Comparison of ENCODE assay signal across 16 mouse cellular contexts in genomic region chr11:70541415-70541814, GRCm38 (mm10). TPM values are rescaled to one million over a fixed set of nuclear protein-coding genes. Genes with fewer than 3 reads are reported as not detected.
A peak's percentile ranks its signal among the peaks of the same experiment; 100 is the strongest.
DNase-seq lines count a peak whose midpoint lies in the region; ATAC-seq and TF ChIP-seq lines count a peak whose summit lies in the region.
"Had no signal": no experiment of that assay in that cellular context is flagged by ENCODE, and none has a peak within 500 bp of the region (broad histone marks: within the 10 kb centered on the region; RNA-seq: fewer than 3 reads in every experiment).

No protein-coding gene starts in this region.

- H3K27me3 ChIP-seq in heart, embryonic 14.5 days (ENCODE audit: control insufficient read depth, insufficient read depth, low read length) = no peaks in the 10 kb centered on the region
- H3K27me3 ChIP-seq in limb, embryonic 15.5 days = peaks cover 10% of the 10 kb centered on the region; the same call in 1 of the 2 replicates
- peaks cover 67% of the 10 kb centered on the region for H3K27me3 ChIP-seq in limb, embryonic 10.5 days (ENCODE audit: low read depth, poor library complexity, severe bottlenecking)
- no peaks in the 10 kb centered on the region for H3K27me3 ChIP-seq in embryonic facial prominence, embryonic 14.5 days (replicated peaks; ENCODE audit: control insufficient read depth, insufficient read depth, low read length)
- no peaks in the 10 kb centered on the region for H3K27me3 ChIP-seq in myocyte (ENCODE audit: control insufficient read depth, insufficient read depth, insufficient read length)
- H3K27me3 ChIP-seq in cerebellum, adult 2 months (ENCODE audit: control insufficient read depth, insufficient read depth, low read length) = no peaks in the 10 kb centered on the region
- H3K27me3 ChIP-seq: Patski had no signal

- peaks cover 7% of the 10 kb centered on the region; the same call in 1 of the 2 replicates for H3K36me3 ChIP-seq in heart, embryonic 14.5 days (ENCODE audit: control insufficient read depth, insufficient read depth, low read length)
- no peaks in the 10 kb centered on the region for H3K36me3 ChIP-seq in limb, embryonic 15.5 days
- no peaks in the 10 kb centered on the region for H3K36me3 ChIP-seq in limb, embryonic 10.5 days
- no peaks in the 10 kb centered on the region for H3K36me3 ChIP-seq in embryonic facial prominence, embryonic 14.5 days (ENCODE audit: control insufficient read depth, insufficient read depth, low read length)
- H3K36me3 ChIP-seq in myocyte (ENCODE audit: control insufficient read depth, insufficient read depth) = no peaks in the 10 kb centered on the region

- peaks cover 12 to 21% of the 10 kb centered on the region in 2 experiments for H3K4me1 ChIP-seq in heart, embryonic 14.5 days (ENCODE audit: control insufficient read depth in 2 of 2, insufficient read depth in 2 of 2, low read length in 2 of 2)
- H3K4me1 ChIP-seq in limb, embryonic 15.5 days = peaks cover 7% of the 10 kb centered on the region
- peaks cover 12% of the 10 kb centered on the region for H3K4me1 ChIP-seq in limb, embryonic 10.5 days
- H3K4me1 ChIP-seq in embryonic facial prominence, embryonic 14.5 days (ENCODE audit: control insufficient read depth, insufficient read depth, low read length) = no peaks in the 10 kb centered on the region
- H3K4me1 ChIP-seq in cerebellum, adult 2 months (ENCODE audit: control insufficient read depth, insufficient read depth, low read length) = no peaks in the 10 kb centered on the region

- DNase-seq in heart, postnatal 36 days = no peak
- no peak for DNase-seq in limb, embryonic 10.5 days (ENCODE audit: low spot score)
- DNase-seq in embryonic facial prominence, embryonic 14.5 days (ENCODE audit: low spot score) = no peak
- DNase-seq in cerebellum, adult 2 months = no peak
- DNase-seq in cerebellum, postnatal 14 days = no peak
- DNase-seq: adrenal gland, adult 2 months; kidney, adult 9 months; layer of hippocampus, adult 9-11 months; liver; lung, postnatal 14 days; thymus, adult 18-20 months had no signal

- H3K9ac ChIP-seq in heart, embryonic 14.5 days (ENCODE audit: low read length) = no peak overlapping the region
- H3K9ac ChIP-seq in limb, embryonic 15.5 days = no peak overlapping the region
- H3K9ac ChIP-seq in embryonic facial prominence, embryonic 14.5 days (ENCODE audit: low read depth, low read length) = no peak overlapping the region

- ATAC-seq in heart, embryonic 14.5 days (ENCODE audit: insufficient number of reproducible peaks, insufficient read depth, low FRiP score, low read depth) = no peak
- ATAC-seq in limb, embryonic 15.5 days (ENCODE audit: insufficient number of reproducible peaks, low FRiP score, low TSS enrichment, low read depth) = no peak
- no peak for ATAC-seq in embryonic facial prominence, embryonic 14.5 days (ENCODE audit: low read depth)
- ATAC-seq: Patski had no signal

- WGBS in heart, embryonic 14.5 days = 68% methylated on average over 5 of the region's 5 CpGs
- 62% methylated on average over 5 of the region's 5 CpGs for WGBS in limb, embryonic 15.5 days
- WGBS in limb, embryonic 10.5 days = 81% methylated on average over 5 of the region's 5 CpGs
- WGBS in embryonic facial prominence, embryonic 14.5 days = 65% methylated on average over 5 of the region's 5 CpGs
- WGBS in cerebellum, adult 2 months = 21% methylated on average over 5 of the region's 5 CpGs

- no peaks in the 10 kb centered on the region for H3K9me3 ChIP-seq in heart, embryonic 14.5 days (ENCODE audit: control insufficient read depth, low read length)
- H3K9me3 ChIP-seq in limb, embryonic 15.5 days = no peaks in the 10 kb centered on the region
- no peaks in the 10 kb centered on the region for H3K9me3 ChIP-seq in limb, embryonic 10.5 days (replicated peaks)
- H3K9me3 ChIP-seq in embryonic facial prominence, embryonic 14.5 days (ENCODE audit: control insufficient read depth, low read length) = no peaks in the 10 kb centered on the region

- H3K27ac ChIP-seq in heart, embryonic 14.5 days (replicated peaks in 1 of 2; ENCODE audit: control insufficient read depth in 1 of 2, insufficient read depth in 1 of 2, low read depth in 2 of 2, low read length in 2 of 2) = no peak overlapping the region
- H3K27ac ChIP-seq in limb, embryonic 15.5 days = no peak overlapping the region
- no peak overlapping the region for H3K27ac ChIP-seq in limb, embryonic 10.5 days
- no peak overlapping the region for H3K27ac ChIP-seq in embryonic facial prominence, embryonic 14.5 days (replicated peaks; ENCODE audit: low read depth, low read length)
- H3K27ac ChIP-seq in cerebellum, adult 2 months (ENCODE audit: insufficient read depth, low read length) = no peak overlapping the region

- peak overlapping the region; percentile 74; the same call in 1 of the 2 replicates for H3K4me2 ChIP-seq in heart, embryonic 14.5 days (ENCODE audit: low read length)
- 0 out of 2 replicates have a peak overlapping the region, but pooled peaks have one; percentile 85 for H3K4me2 ChIP-seq in limb, embryonic 15.5 days
- H3K4me2 ChIP-seq in embryonic facial prominence, embryonic 14.5 days (ENCODE audit: low read depth, low read length) = no peak overlapping the region
- H3K4me2 ChIP-seq in myocyte (ENCODE audit: low read depth) = peak overlapping the region; percentile 70

- TF ChIP-seq CTCF in cerebellum, adult 2 months (IDR thresholded peaks at IDR 0.05; ENCODE audit: borderline replicate concordance, insufficient read depth, low read depth, low read length) = no peak

- TF ChIP-seq POLR2A in myocyte (IDR thresholded peaks at IDR 0.05; ENCODE audit: insufficient read length, low read depth) = no peak
- TF ChIP-seq POLR2A in cerebellum, adult 2 months (IDR thresholded peaks at IDR 0.05; ENCODE audit: borderline replicate concordance, insufficient read depth, low read length) = no peak

- peak overlapping the region in 1 of 2 experiments; percentile 69; a peak in 1 of 4 replicates for H3K4me3 ChIP-seq in heart, embryonic 14.5 days (ENCODE audit: control insufficient read depth in 1 of 2, insufficient read depth in 1 of 2, low read depth in 1 of 2, low read length in 2 of 2)
- H3K4me3 ChIP-seq in limb, embryonic 15.5 days = 0 out of 2 replicates have a peak overlapping the region, but pooled peaks have one; percentile 69
- no peak overlapping the region for H3K4me3 ChIP-seq in limb, embryonic 10.5 days
- peak overlapping the region; percentile 3; the same call in 1 of the 2 replicates for H3K4me3 ChIP-seq in embryonic facial prominence, embryonic 14.5 days (ENCODE audit: low read depth, low read length)
- no peak overlapping the region for H3K4me3 ChIP-seq in myocyte
- H3K4me3 ChIP-seq in cerebellum, adult 2 months (replicated peaks; ENCODE audit: insufficient read depth, low read depth, low read length) = no peak overlapping the region

- no peaks in the 10 kb centered on the region for H3K79me2 ChIP-seq in myocyte (ENCODE audit: control insufficient read depth, insufficient read depth)

- intact Hi-C loops in heart, postnatal 36 days (cut with DNase I) = loop anchor here (2.0 kb wide), 2 partner anchors 21 to 63 kb away; partner anchors contain the start of gene Mink1

- no peak overlapping the region for H3ac ChIP-seq in myocyte (ENCODE audit: control insufficient read depth, insufficient read length)

RNA-seq across cellular contexts. Expression of gene Pld2, which starts 1.6 kb away (rescaled TPM):
- 11.1 and 11.7 TPM in 2 replicates for polyA plus RNA-seq in heart, embryonic 14.5 days (2014; fragmentation: Nextera tagmentation; extraction: Ambion mirVana)
- 1 to 10 TPM; 6.3 to 6.5 TPM for total RNA-seq in heart, postnatal 36 days (2021)
- polyA plus RNA-seq in limb, embryonic 15.5 days (2015; fragmentation: Nextera tagmentation; extraction: Ambion mirVana) = 10.4 and 11.9 TPM in 2 replicates
- 1.4 and 2.0 TPM in 2 replicates for polyA plus RNA-seq in limb, embryonic 10.5 days (2016; fragmentation: Nextera tagmentation; extraction: Ambion mirVana)
- polyA plus RNA-seq in embryonic facial prominence, embryonic 14.5 days (2014; fragmentation: Nextera tagmentation; extraction: Ambion mirVana) = 9.2 and 9.5 TPM in 2 replicates
- polyA plus RNA-seq in myocyte (2012; fragmentation: generic; extraction: Trizol) = 10.2 TPM
- 19.2 and 21.3 TPM in 2 replicates for polyA plus RNA-seq in cerebellum, adult 2 months (2012; rRNA removed)

RNA-seq across cellular contexts. Expression of gene Gm40193, which starts 8.7 kb away (rescaled TPM):
- polyA plus RNA-seq in heart, embryonic 14.5 days (2014; fragmentation: Nextera tagmentation; extraction: Ambion mirVana) = not detected in 2 replicates
- not detected for total RNA-seq in heart, postnatal 36 days (2021)
- not detected in 2 replicates for polyA plus RNA-seq in limb, embryonic 15.5 days (2015; fragmentation: Nextera tagmentation; extraction: Ambion mirVana)
- not detected in 2 replicates for polyA plus RNA-seq in limb, embryonic 10.5 days (2016; fragmentation: Nextera tagmentation; extraction: Ambion mirVana)
- polyA plus RNA-seq in embryonic facial prominence, embryonic 14.5 days (2014; fragmentation: Nextera tagmentation; extraction: Ambion mirVana) = 1.1 and 2.7 TPM in 2 replicates
- polyA plus RNA-seq in myocyte (2012; fragmentation: generic; extraction: Trizol) = not detected
- polyA plus RNA-seq in cerebellum, adult 2 months (2012; rRNA removed) = not detected in 2 replicates
- total RNA-seq: adrenal gland, adult 2 months had no signal
- polyA plus RNA-seq: adrenal gland, adult 2 months; Patski; spleen, adult 2 months had no signal

RNA-seq across cellular contexts. Expression of gene Psmb6, which starts 16.2 kb away (rescaled TPM):
- 625 and 657 TPM in 2 replicates for polyA plus RNA-seq in heart, embryonic 14.5 days (2014; fragmentation: Nextera tagmentation; extraction: Ambion mirVana)
- 100 to 1,000 TPM; 230 to 233 TPM for total RNA-seq in heart, postnatal 36 days (2021)
- polyA plus RNA-seq in limb, embryonic 15.5 days (2015; fragmentation: Nextera tagmentation; extraction: Ambion mirVana) = 660 and 698 TPM in 2 replicates
- polyA plus RNA-seq in limb, embryonic 10.5 days (2016; fragmentation: Nextera tagmentation; extraction: Ambion mirVana) = 1,140 and 1,215 TPM in 2 replicates
- 706 and 727 TPM in 2 replicates for polyA plus RNA-seq in embryonic facial prominence, embryonic 14.5 days (2014; fragmentation: Nextera tagmentation; extraction: Ambion mirVana)
- 575 TPM for polyA plus RNA-seq in myocyte (2012; fragmentation: generic; extraction: Trizol)
- polyA plus RNA-seq in cerebellum, adult 2 months (2012; rRNA removed) = 319 TPM in 2 replicates

RNA-seq across cellular contexts. Expression of gene Mink1, which starts 21.3 kb away (rescaled TPM):
- 12.7 and 13.2 TPM in 2 replicates for polyA plus RNA-seq in heart, embryonic 14.5 days (2014; fragmentation: Nextera tagmentation; extraction: Ambion mirVana)
- 10 to 100 TPM; 43.9 to 49.4 TPM for total RNA-seq in heart, postnatal 36 days (2021)
- polyA plus RNA-seq in limb, embryonic 15.5 days (2015; fragmentation: Nextera tagmentation; extraction: Ambion mirVana) = 14.1 TPM in 2 replicates
- polyA plus RNA-seq in limb, embryonic 10.5 days (2016; fragmentation: Nextera tagmentation; extraction: Ambion mirVana) = 15.1 and 17.2 TPM in 2 replicates
- polyA plus RNA-seq in embryonic facial prominence, embryonic 14.5 days (2014; fragmentation: Nextera tagmentation; extraction: Ambion mirVana) = 17.2 and 18.3 TPM in 2 replicates
- 34.4 TPM for polyA plus RNA-seq in myocyte (2012; fragmentation: generic; extraction: Trizol)
- 222 and 224 TPM in 2 replicates for polyA plus RNA-seq in cerebellum, adult 2 months (2012; rRNA removed)

RNA-seq across cellular contexts. Expression of gene Gltpd2, which starts 22.4 kb away (rescaled TPM):
- 0.27 and 0.49 TPM in 2 replicates for polyA plus RNA-seq in heart, embryonic 14.5 days (2014; fragmentation: Nextera tagmentation; extraction: Ambion mirVana)
- total RNA-seq in heart, postnatal 36 days (2021) = not detected
- 0.26 and 0.65 TPM in 2 replicates for polyA plus RNA-seq in limb, embryonic 15.5 days (2015; fragmentation: Nextera tagmentation; extraction: Ambion mirVana)
- polyA plus RNA-seq in limb, embryonic 10.5 days (2016; fragmentation: Nextera tagmentation; extraction: Ambion mirVana) = 0.16 and 0.19 TPM in 2 replicates
- 0.53 and 0.84 TPM in 2 replicates for polyA plus RNA-seq in embryonic facial prominence, embryonic 14.5 days (2014; fragmentation: Nextera tagmentation; extraction: Ambion mirVana)
- not detected for polyA plus RNA-seq in myocyte (2012; fragmentation: generic; extraction: Trizol)
- polyA plus RNA-seq in cerebellum, adult 2 months (2012; rRNA removed) = 0.11 TPM in 1 of 2 replicates, not detected in the other
- polyA plus RNA-seq: Patski had no signal

Comparison
In these comparisons a context has a peak if more than half of its experiments do, and no peak if none do; other contexts are left out.
1. H3K4me3 ChIP-seq: peak in limb, embryonic 15.5 days (single experiment) and embryonic facial prominence, embryonic 14.5 days (single experiment); none in limb, embryonic 10.5 days (single experiment), myocyte (single experiment) and cerebellum, adult 2 months (single experiment).